In genomic region chr1:184864381-184864801, GRCm38 (mm10) we compare ENCODE assay signal across 9 mouse cellular contexts. TPM values are rescaled to one million over a fixed set of nuclear protein-coding genes. Genes with fewer than 3 reads are reported as not detected.
DNase-seq lines count a peak whose midpoint lies in the region; TF ChIP-seq lines count a peak whose summit lies in the region.
"Had no signal": no experiment of that assay in that cellular context is flagged by ENCODE, and none has a peak within 500 bp of the region (broad histone marks: within the 10 kb centered on the region; RNA-seq: fewer than 3 reads in every experiment).

No protein-coding gene starts in this region.

- H3K4me1 ChIP-seq in embryonic facial prominence, embryonic 10.5 days = peaks cover 38% of the 10 kb centered on the region
- H3K4me1 ChIP-seq in lung, adult 2 months (ENCODE audit: control insufficient read depth, insufficient read depth, low read length) = peaks cover 5% of the 10 kb centered on the region
- H3K4me1 ChIP-seq: megakaryocyte, embryonic 14.5 days had no signal

- TF ChIP-seq POLR2A in lung, adult 2 months (IDR thresholded peaks at IDR 0.05; ENCODE audit: borderline replicate concordance, extremely low read depth, low read depth, low read length) = no peak

- TF ChIP-seq CTCF in lung, adult 2 months (IDR thresholded peaks at IDR 0.05; ENCODE audit: insufficient read depth, low read length) = no peak

- no peaks in the 10 kb centered on the region for H3K9me3 ChIP-seq in embryonic facial prominence, embryonic 10.5 days
- H3K9me3 ChIP-seq: megakaryocyte, embryonic 14.5 days had no signal

- WGBS in embryonic facial prominence, embryonic 10.5 days = 28% methylated on average over 7 of the region's 7 CpGs
- WGBS in lung, adult 2 months = 35% methylated on average over 7 of the region's 7 CpGs

- no peaks in the 10 kb centered on the region; the same call in 1 of the 2 replicates for H3K27me3 ChIP-seq in embryonic facial prominence, embryonic 10.5 days (replicated peaks; ENCODE audit: low read depth, poor library complexity, severe bottlenecking)

- H3K27ac ChIP-seq in embryonic facial prominence, embryonic 10.5 days (replicated peaks) = peak overlapping the region; percentile 15

- H3K4me3 ChIP-seq in embryonic facial prominence, embryonic 10.5 days = no peak overlapping the region
- no peak overlapping the region for H3K4me3 ChIP-seq in lung, adult 2 months (replicated peaks; ENCODE audit: extremely low read depth, low read depth, low read length)
- H3K4me3 ChIP-seq: megakaryocyte, embryonic 14.5 days had no signal

- H3K36me3 ChIP-seq in embryonic facial prominence, embryonic 10.5 days (replicated peaks) = no peaks in the 10 kb centered on the region

- peak; percentile 42 for DNase-seq in adrenal gland, postnatal 10 days
- no peak for DNase-seq in adrenal gland, adult 18-20 months (ENCODE audit: low spot score in 2 of 2)
- DNase-seq in embryonic facial prominence, embryonic 10.5 days (ENCODE audit: low spot score) = no peak
- DNase-seq in heart, postnatal 4 days = peak; percentile 53
- DNase-seq in lung, adult 2 months = peak; percentile 20
- DNase-seq in layer of hippocampus, adult 9-11 months = no peak
- no peak for DNase-seq in left cerebral cortex, adult 18-20 months (ENCODE audit: low spot score in 2 of 2)
- no peak for DNase-seq in B cell, adult 2 months

RNA-seq across cellular contexts. Expression of gene Marc2, which starts 18.1 kb away (rescaled TPM):
- total RNA-seq in adrenal gland, postnatal 10 days (2021) = 100 to 1,000 TPM; 315 to 378 TPM
- total RNA-seq in adrenal gland, adult 18-20 months (2021) = 100 to 1,000 TPM; 381 to 428 TPM
- 78.9 and 82.0 TPM in 2 replicates for polyA plus RNA-seq in embryonic facial prominence, embryonic 10.5 days (2016; fragmentation: Nextera tagmentation; extraction: Ambion mirVana)
- 100 to 1,000 TPM; 167 to 178 TPM for total RNA-seq in heart, postnatal 4 days (2021)
- polyA plus RNA-seq in lung, adult 2 months (2012; rRNA removed) = 73.3 and 79.9 TPM in 2 replicates
- total RNA-seq in left cerebral cortex, adult 18-20 months (2021) = 100 to 1,000 TPM; 150 to 175 TPM

RNA-seq across cellular contexts. Expression of gene C130074G19Rik, which starts 18.6 kb away (rescaled TPM):
- 10 to 100 TPM; 41.7 to 43.4 TPM for total RNA-seq in adrenal gland, postnatal 10 days (2021)
- total RNA-seq in adrenal gland, adult 18-20 months (2021) = 10 to 100 TPM; 32.3 to 64.9 TPM
- 0.49 and 0.64 TPM in 2 replicates for polyA plus RNA-seq in embryonic facial prominence, embryonic 10.5 days (2016; fragmentation: Nextera tagmentation; extraction: Ambion mirVana)
- 10 to 100 TPM; 23.0 to 23.6 TPM for total RNA-seq in heart, postnatal 4 days (2021)
- 23.9 and 31.7 TPM in 2 replicates for polyA plus RNA-seq in lung, adult 2 months (2012; rRNA removed)
- 10 to 100 TPM; 41.9 to 50.0 TPM for total RNA-seq in left cerebral cortex, adult 18-20 months (2021)

RNA-seq across cellular contexts. Expression of gene Marc1, which starts 53.3 kb away (rescaled TPM):
- total RNA-seq in adrenal gland, postnatal 10 days (2021) = 10 to 100 TPM; 15.0 to 43.0 TPM
- total RNA-seq in adrenal gland, adult 18-20 months (2021) = 10 to 100 TPM in 1 of 2 experiments, 1 to 10 TPM in 1; 6.1 to 19.0 TPM
- polyA plus RNA-seq in embryonic facial prominence, embryonic 10.5 days (2016; fragmentation: Nextera tagmentation; extraction: Ambion mirVana) = 0.07 TPM in 1 of 2 replicates, not detected in the other
- under 1 TPM in 1 of 2 experiments, not detected in 1; 0.14 TPM for total RNA-seq in heart, postnatal 4 days (2021)
- 1.2 and 1.6 TPM in 2 replicates for polyA plus RNA-seq in lung, adult 2 months (2012; rRNA removed)
- total RNA-seq in left cerebral cortex, adult 18-20 months (2021) = under 1 TPM in 1 of 2 experiments, not detected in 1; 0.16 TPM

Comparison
In these comparisons a context has a peak if more than half of its experiments do, and no peak if none do; other contexts are left out.
1. DNase-seq: peak in adrenal gland, postnatal 10 days (single experiment), heart, postnatal 4 days (single experiment) and lung, adult 2 months (single experiment); none in adrenal gland, adult 18-20 months (0 of 2), embryonic facial prominence, embryonic 10.5 days (single experiment), layer of hippocampus, adult 9-11 months (single experiment), left cerebral cortex, adult 18-20 months (0 of 2) and B cell, adult 2 months (0 of 2).
2. RNA of gene Marc1, which starts 53.3 kb away (total RNA-seq): 15.0 to 43.0 TPM in adrenal gland, postnatal 10 days and 6.1 to 19.0 TPM in adrenal gland, adult 18-20 months; 0.16 TPM in left cerebral cortex, adult 18-20 months and 0.14 TPM in heart, postnatal 4 days; every median in the first group is over 4 times any median in the second.